Mouse (Mus musculus) ES-E14 (cell line): ENCODE measurements at regions not wholly inside any gene's neighbourhood (a gene's known extent, or its start where the extent isn't known, plus 50 kb on each side); places are given as distances from the start of the nearest gene placed in this dataset.

Experiments used
- CHD2 ChIP-seq: IDR thresholded peaks from 2 replicates; pipeline ENCODE4 v1.6.1; 2014; ENCODE audit warnings: mild to moderate bottlenecking, low read depth, low read length, inconsistent platforms
- MAFK ChIP-seq: IDR thresholded peaks from 2 replicates; pipeline ENCODE4 v1.6.1; 2014; ENCODE audit warnings: mild to moderate bottlenecking, low read depth, low read length, inconsistent platforms; ENCODE audit not compliant: insufficient read depth
- ZC3H11A ChIP-seq: IDR thresholded peaks from 2 replicates; pipeline ENCODE4 v1.6.1; 2012; ENCODE audit warnings: low read depth, mild to moderate bottlenecking, inconsistent platforms, low read length, borderline replicate concordance
- ZNF384 ChIP-seq: IDR thresholded peaks from 2 replicates; pipeline ENCODE4 v1.6.1; 2012; ENCODE audit warnings: low read depth, low read length, inconsistent platforms

- no peak for TF ChIP-seq MAFK
- no peak for TF ChIP-seq CHD2
- no peak for TF ChIP-seq ZNF384
- TF ChIP-seq ZC3H11A, result no peak
These were observed 406.2 kb upstream of the Tmem132c start for GRCm38 (mm10) chr5:126835440-126835839.
